Mouse (Mus musculus): ENCODE results near the gene Lrig3. TPM values are rescaled to one million over a fixed set of nuclear protein-coding genes. Genes with fewer than 3 reads are reported as not detected.

Lrig3 gene
- polyA plus RNA-seq, 1 experiment = 17.9 TPM

GRCm38 (mm10) chr10:125989890-125990289 lies 23.9 kb downstream of the Lrig3 start:
- TF ChIP-seq POLR2A (IDR thresholded peaks at IDR 0.05; ENCODE audit: low read depth, low read length) (no peak), CTCF (IDR thresholded peaks at IDR 0.05; ENCODE audit: extremely low read depth, insufficient read length, insufficient replicate concordance, low read depth, low read length) (no peak)
- Histone ChIP-seq H3K4me3 (ENCODE audit: low read depth, low read length) (no peak overlapping the region), H3K4me1 (ENCODE audit: control insufficient read depth, insufficient read depth, insufficient read length, low read length) (peaks cover 15% of the 10 kb centered on the region), H3K36me3 (ENCODE audit: control insufficient read depth, insufficient read depth, low read length) (peaks cover 21% of the 10 kb centered on the region), H3K27me3 (ENCODE audit: control insufficient read depth, insufficient read depth, low read length) (no peaks in the 10 kb centered on the region), H3K27ac (ENCODE audit: insufficient read depth, low read depth, low read length) (no peak overlapping the region)
- 78% methylated on average over 7 of the region's 7 CpGs for WGBS

- Histone ChIP-seq H3K27me3 (ENCODE audit: control insufficient read depth, insufficient read depth, low read length) (no peaks in the 10 kb centered on the region), H3K27ac (ENCODE audit: insufficient read depth, low read depth, low read length) (no peak overlapping the region), H3K4me3 (ENCODE audit: low read depth, low read length) (no peak overlapping the region), H3K4me1 (ENCODE audit: control insufficient read depth, insufficient read depth, insufficient read length, low read length) (peaks cover 15% of the 10 kb centered on the region), H3K36me3 (ENCODE audit: control insufficient read depth, insufficient read depth, low read length) (peaks cover 24% of the 10 kb centered on the region)
- 55% methylated on average over 5 of the region's 5 CpGs for WGBS
- TF ChIP-seq CTCF (IDR thresholded peaks at IDR 0.05; ENCODE audit: extremely low read depth, insufficient read length, insufficient replicate concordance, low read depth, low read length) (no peak), POLR2A (IDR thresholded peaks at IDR 0.05; ENCODE audit: low read depth, low read length) (no peak)
These were observed 24.4 kb downstream of the Lrig3 start for GRCm38 (mm10) chr10:125990394-125990793.

GRCm38 (mm10) chr10:125991819-125992218 lies 25.9 kb downstream of the Lrig3 start:
- TF ChIP-seq CTCF (IDR thresholded peaks at IDR 0.05; ENCODE audit: extremely low read depth, insufficient read length, insufficient replicate concordance, low read depth, low read length) (no peak), POLR2A (IDR thresholded peaks at IDR 0.05; ENCODE audit: low read depth, low read length) (no peak)
- H3K4me1 ChIP-seq (ENCODE audit: control insufficient read depth, insufficient read depth, insufficient read length, low read length) = peaks cover 3% of the 10 kb centered on the region; the same call in 1 of the 2 replicates
- no peak overlapping the region for H3K27ac ChIP-seq (ENCODE audit: insufficient read depth, low read depth, low read length)
- H3K36me3 ChIP-seq (ENCODE audit: control insufficient read depth, insufficient read depth, low read length) = peaks cover 37% of the 10 kb centered on the region
- no peaks in the 10 kb centered on the region for H3K27me3 ChIP-seq (ENCODE audit: control insufficient read depth, insufficient read depth, low read length)
- 90% methylated on average over 7 of the region's 7 CpGs for WGBS
- no peak overlapping the region for H3K4me3 ChIP-seq (ENCODE audit: low read depth, low read length)

- Histone ChIP-seq H3K27ac (ENCODE audit: insufficient read depth, low read depth, low read length) (no peak overlapping the region), H3K36me3 (ENCODE audit: control insufficient read depth, insufficient read depth, low read length) (peaks cover 47% of the 10 kb centered on the region), H3K4me3 (ENCODE audit: low read depth, low read length) (no peak overlapping the region), H3K27me3 (ENCODE audit: control insufficient read depth, insufficient read depth, low read length) (no peaks in the 10 kb centered on the region), H3K4me1 (ENCODE audit: control insufficient read depth, insufficient read depth, insufficient read length, low read length) (no peaks in the 10 kb centered on the region)
- TF ChIP-seq CTCF (IDR thresholded peaks at IDR 0.05; ENCODE audit: extremely low read depth, insufficient read length, insufficient replicate concordance, low read depth, low read length) (peak; percentile 35; the same call in 1 of the 2 replicates), POLR2A (IDR thresholded peaks at IDR 0.05; ENCODE audit: low read depth, low read length) (no peak)
- WGBS = 39% methylated on average over 1 of the region's 1 CpGs
These were observed 28.9 kb downstream of the Lrig3 start for GRCm38 (mm10) chr10:125994855-125995254.

- H3K4me3 ChIP-seq (ENCODE audit: low read depth, low read length) = no peak overlapping the region
- peaks cover 52% of the 10 kb centered on the region for H3K36me3 ChIP-seq (ENCODE audit: control insufficient read depth, insufficient read depth, low read length)
- TF ChIP-seq POLR2A (IDR thresholded peaks at IDR 0.05; ENCODE audit: low read depth, low read length) (no peak), CTCF (IDR thresholded peaks at IDR 0.05; ENCODE audit: extremely low read depth, insufficient read length, insufficient replicate concordance, low read depth, low read length) (no peak)
- 90% methylated on average over 6 of the region's 6 CpGs for WGBS
- no peak overlapping the region for H3K27ac ChIP-seq (ENCODE audit: insufficient read depth, low read depth, low read length)
- no peaks in the 10 kb centered on the region for H3K27me3 ChIP-seq (ENCODE audit: control insufficient read depth, insufficient read depth, low read length)
- H3K4me1 ChIP-seq (ENCODE audit: control insufficient read depth, insufficient read depth, insufficient read length, low read length) = no peaks in the 10 kb centered on the region
These were observed 29.7 kb downstream of the Lrig3 start for GRCm38 (mm10) chr10:125995701-125996100.

- no peak overlapping the region for H3K27ac ChIP-seq (ENCODE audit: insufficient read depth, low read depth, low read length)
- H3K27me3 ChIP-seq (ENCODE audit: control insufficient read depth, insufficient read depth, low read length) = no peaks in the 10 kb centered on the region
- peaks cover 53% of the 10 kb centered on the region for H3K36me3 ChIP-seq (ENCODE audit: control insufficient read depth, insufficient read depth, low read length)
- TF ChIP-seq POLR2A (IDR thresholded peaks at IDR 0.05; ENCODE audit: low read depth, low read length) (no peak), CTCF (IDR thresholded peaks at IDR 0.05; ENCODE audit: extremely low read depth, insufficient read length, insufficient replicate concordance, low read depth, low read length) (no peak)
- WGBS = 82% methylated on average over 9 of the region's 9 CpGs
- H3K4me3 ChIP-seq (ENCODE audit: low read depth, low read length) = no peak overlapping the region
- peaks cover under 1% of the 10 kb centered on the region; the same call in 1 of the 2 replicates for H3K4me1 ChIP-seq (ENCODE audit: control insufficient read depth, insufficient read depth, insufficient read length, low read length)
These were observed 31.0 kb downstream of the Lrig3 start for GRCm38 (mm10) chr10:125996989-125997388.

GRCm38 (mm10) chr10:125999561-125999960 lies 33.6 kb downstream of the Lrig3 start:
- no peak overlapping the region for H3K27ac ChIP-seq (ENCODE audit: insufficient read depth, low read depth, low read length)
- peaks cover 63% of the 10 kb centered on the region for H3K36me3 ChIP-seq (ENCODE audit: control insufficient read depth, insufficient read depth, low read length)
- peaks cover 4% of the 10 kb centered on the region; the same call in 1 of the 2 replicates for H3K4me1 ChIP-seq (ENCODE audit: control insufficient read depth, insufficient read depth, insufficient read length, low read length)
- TF ChIP-seq POLR2A (IDR thresholded peaks at IDR 0.05; ENCODE audit: low read depth, low read length) (no peak), CTCF (IDR thresholded peaks at IDR 0.05; ENCODE audit: extremely low read depth, insufficient read length, insufficient replicate concordance, low read depth, low read length) (no peak)
- no peak overlapping the region for H3K4me3 ChIP-seq (ENCODE audit: low read depth, low read length)
- no peaks in the 10 kb centered on the region for H3K27me3 ChIP-seq (ENCODE audit: control insufficient read depth, insufficient read depth, low read length)
- 89% methylated on average over 6 of the region's 6 CpGs for WGBS
